Mouse (Mus musculus): Measurements from ENCODE around the gene Gm4767.
"Not testable (repeated sequence)": the region's sequence is repeated elsewhere in the genome, so short reads cannot be mapped to it uniquely, and the experiment has no call there.

DNA sequence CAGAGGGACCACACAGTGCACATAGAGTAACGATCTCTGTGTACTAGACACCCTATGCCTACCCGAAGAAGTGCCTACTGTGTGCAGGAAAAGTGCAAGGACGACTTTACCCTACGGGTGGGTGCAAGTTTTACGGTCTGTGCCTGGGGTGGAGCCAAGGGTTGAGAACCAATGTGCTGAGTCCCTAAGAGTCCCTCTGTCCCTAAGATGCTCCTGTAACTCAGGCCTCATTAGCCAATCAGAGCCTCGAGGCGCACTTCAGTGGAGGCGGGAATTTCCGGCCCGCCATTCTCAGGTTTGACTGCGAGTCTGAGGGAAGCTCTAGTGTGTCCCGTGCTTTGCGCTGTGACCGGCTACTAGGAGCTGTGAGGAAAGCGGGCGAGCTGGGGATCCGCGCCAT, 34.2 kb downstream of the Gm4767 start:
- not testable (repeated sequence) for TF ChIP-seq POLR2A (IDR thresholded peaks at IDR 0.05; ENCODE audit: borderline replicate concordance, extremely low read depth, insufficient read depth, insufficient read length, poor library complexity, severe bottlenecking); CTCF (IDR thresholded peaks at IDR 0.05; ENCODE audit: borderline replicate concordance, extremely low read depth, insufficient read depth, insufficient read length)

Data from brain, embryonic 14.5 days (tissue).